Mouse (Mus musculus) adrenal gland, postnatal 10 days (tissue): ENCODE data around the gene Ldlrad3. TPM values are rescaled to one million over a fixed set of nuclear protein-coding genes. Genes with fewer than 3 reads are reported as not detected.

Experiments
- DNase-seq: peaks from one replicate; pipeline ENCODE4 v3.0.0; 2021; ENCODE audit warnings: mixed read lengths
- total RNA-seq, 2 experiments: library from RNA; stranded (reverse); gene quantifications; 2 replicates each; pipeline ENCODE4 v1.2.3; 2021

Ldlrad3 gene
- total RNA-seq, 2 experiments from 2014 or later, result 11.6 to 13.8 TPM

GRCm38 (mm10) chr2:102073266-102074037 lies 112.7 kb downstream of the Ldlrad3 start:
- DNase-seq, result no peak

- no peak for DNase-seq
Measured at GRCm38 (mm10) chr2:102072859-102073258, 113.3 kb downstream of the Ldlrad3 start.

- DNase-seq, result peak; percentile 52
Measured at GRCm38 (mm10) chr2:102071022-102071717, 115.0 kb downstream of the Ldlrad3 start.

GRCm38 (mm10) chr2:102064826-102065441 lies 121.3 kb downstream of the Ldlrad3 start:
- DNase-seq, result no peak

GRCm38 (mm10) chr2:102063906-102064505 lies 122.2 kb downstream of the Ldlrad3 start:
- no peak for DNase-seq

GRCm38 (mm10) chr2:102062861-102063468 lies 123.2 kb downstream of the Ldlrad3 start:
- DNase-seq, result no peak

- no peak for DNase-seq
Measured at GRCm38 (mm10) chr2:102061921-102062320, 124.3 kb downstream of the Ldlrad3 start.

- DNase-seq, result no peak
Measured at GRCm38 (mm10) chr2:102057746-102058145, 128.4 kb downstream of the Ldlrad3 start.

- DNase-seq, result no peak
Measured at GRCm38 (mm10) chr2:102057029-102057685, 129.0 kb downstream of the Ldlrad3 start.

GRCm38 (mm10) chr2:102056144-102056543 lies 130.0 kb downstream of the Ldlrad3 start:
- DNase-seq, result no peak

GRCm38 (mm10) chr2:102052951-102053660 lies 133.1 kb downstream of the Ldlrad3 start:
- peak; percentile 54 for DNase-seq

- no peak for DNase-seq
Measured at GRCm38 (mm10) chr2:102052353-102052752, 133.8 kb downstream of the Ldlrad3 start.

- DNase-seq, result no peak
Measured at GRCm38 (mm10) chr2:102049866-102050550, 136.2 kb downstream of the Ldlrad3 start.

GRCm38 (mm10) chr2:102048296-102049175 lies 137.6 kb downstream of the Ldlrad3 start:
- DNase-seq, result no peak

GRCm38 (mm10) chr2:102046481-102046880 lies 139.7 kb downstream of the Ldlrad3 start:
- no peak for DNase-seq

- DNase-seq, result no peak
Measured at GRCm38 (mm10) chr2:102040456-102040855, 145.7 kb downstream of the Ldlrad3 start.

- no peak for DNase-seq
Measured at GRCm38 (mm10) chr2:102040011-102040410, 146.2 kb downstream of the Ldlrad3 start.

- DNase-seq, result no peak
Measured at GRCm38 (mm10) chr2:102038895-102039667, 147.1 kb downstream of the Ldlrad3 start.
